Mouse (Mus musculus) adrenal gland, postnatal 36 days (tissue): Measurements from ENCODE around the gene Med23. TPM values are rescaled to one million over a fixed set of nuclear protein-coding genes. Genes with fewer than 3 reads are reported as not detected.

ENCODE experiments used
- DNase-seq, 2 experiments: peaks; one replicate each; pipeline ENCODE4 v3.0.0; 2021; ENCODE audit warnings: mixed read lengths in 1 of 2
- total RNA-seq, 2 experiments: library from RNA; stranded (reverse); gene quantifications; 2 replicates each; pipeline ENCODE4 v1.2.3; 2021

Gene Med23
- total RNA-seq, 2 experiments from 2014 or later = 24.1 to 26.4 TPM

GRCm38 (mm10) chr10:24873624-24874023 lies 3.8 kb downstream of the Med23 start:
- no peak for DNase-seq

- peak; percentile 5 to 19 for DNase-seq
These were observed 16.2 kb downstream of the Med23 start for GRCm38 (mm10) chr10:24886008-24886407.

- DNase-seq = no peak
These were observed 18.6 kb downstream of the Med23 start for GRCm38 (mm10) chr10:24888343-24888742.

- peak; percentile 46 to 47 for DNase-seq
These were observed 26.1 kb downstream of the Med23 start for GRCm38 (mm10) chr10:24895927-24896326.

GRCm38 (mm10) chr10:24905627-24906026 lies 35.8 kb downstream of the Med23 start:
- DNase-seq = no peak

GRCm38 (mm10) chr10:24911199-24911598 lies 41.4 kb downstream of the Med23 start:
- no peak for DNase-seq

- DNase-seq = no peak
These were observed 42.8 kb downstream of the Med23 start for GRCm38 (mm10) chr10:24912576-24912975.

- no peak for DNase-seq
These were observed 45.7 kb downstream of the Med23 start for GRCm38 (mm10) chr10:24915486-24915885.

GRCm38 (mm10) chr10:24922977-24923376 lies 53.2 kb downstream of the Med23 start:
- no peak for DNase-seq

GRCm38 (mm10) chr10:24924296-24924695 lies 54.5 kb downstream of the Med23 start:
- no peak for DNase-seq

GRCm38 (mm10) chr10:24926380-24926779 lies 56.6 kb downstream of the Med23 start:
- no peak for DNase-seq

- DNase-seq = peak in 1 of 2 experiments; percentile 14
These were observed 57.4 kb downstream of the Med23 start, which contains the start of gene Arg1 for GRCm38 (mm10) chr10:24926962-24927720. Arg1 (minus strand) TSS chr10:24927484.

GRCm38 (mm10) chr10:24928072-24928471 lies 58.3 kb downstream of the Med23 start:
- peak in 1 of 2 experiments; percentile 11 for DNase-seq

- no peak for DNase-seq
These were observed 60.4 kb downstream of the Med23 start for GRCm38 (mm10) chr10:24930143-24930542.

- no peak for DNase-seq
These were observed 78.1 kb downstream of the Med23 start for GRCm38 (mm10) chr10:24947871-24948270.

GRCm38 (mm10) chr10:24948278-24948677 lies 78.5 kb downstream of the Med23 start:
- DNase-seq = no peak

- DNase-seq = no peak
These were observed 80.4 kb downstream of the Med23 start for GRCm38 (mm10) chr10:24950223-24950622.

- no peak for DNase-seq
These were observed 81.8 kb downstream of the Med23 start for GRCm38 (mm10) chr10:24951575-24951974.

GRCm38 (mm10) chr10:24952549-24952948 lies 82.8 kb downstream of the Med23 start:
- DNase-seq = peak; percentile 39 to 48

GRCm38 (mm10) chr10:24953876-24954275 lies 84.1 kb downstream of the Med23 start:
- no peak for DNase-seq

- no peak for DNase-seq
These were observed 88.7 kb downstream of the Med23 start for GRCm38 (mm10) chr10:24958280-24959042.

GRCm38 (mm10) chr10:24959043-24959916 lies 89.5 kb downstream of the Med23 start:
- peak; percentile 60 to 70 for DNase-seq
